Mouse (Mus musculus): ENCODE results near the gene Shoc2. TPM values are rescaled to one million over a fixed set of nuclear protein-coding genes. Genes with fewer than 3 reads are reported as not detected.

Shoc2 gene
- polyA plus RNA-seq, 1 experiment, result 35.5 TPM

GRCm38 (mm10) chr19:54010973-54011372 is 66.9 kb downstream of the Shoc2 start:
- H3K27ac ChIP-seq (ENCODE audit: insufficient read depth, low read depth, low read length), result no peak overlapping the region
- H3K4me3 ChIP-seq (ENCODE audit: insufficient read depth, low read length), result no peak overlapping the region
- TF ChIP-seq POLR2A (IDR thresholded peaks at IDR 0.05; ENCODE audit: borderline replicate concordance, low read depth, low read length) (no peak), CTCF (IDR thresholded peaks at IDR 0.05; ENCODE audit: low read depth, low read length) (no peak)

GRCm38 (mm10) chr19:54014999-54015398 is 70.9 kb downstream of the Shoc2 start:
- no peak overlapping the region; the same call in 1 of the 2 replicates for H3K27ac ChIP-seq (ENCODE audit: insufficient read depth, low read depth, low read length)
- H3K4me3 ChIP-seq (ENCODE audit: insufficient read depth, low read length), result no peak overlapping the region
- TF ChIP-seq POLR2A (IDR thresholded peaks at IDR 0.05; ENCODE audit: borderline replicate concordance, low read depth, low read length) (no peak), CTCF (IDR thresholded peaks at IDR 0.05; ENCODE audit: low read depth, low read length) (no peak)
- H3K4me1 ChIP-seq (ENCODE audit: control insufficient read depth, insufficient read depth, low read length), result peaks cover 10% of the 10 kb centered on the region

More at GRCm38 (mm10) chr19:54010973-54011372, 66.9 kb downstream of the Shoc2 start:
- peaks cover 10% of the 10 kb centered on the region for H3K4me1 ChIP-seq (ENCODE audit: control insufficient read depth, insufficient read depth, low read length)

GRCm38 (mm10) chr19:54015503-54015902 is 71.4 kb downstream of the Shoc2 start:
- H3K27ac ChIP-seq (ENCODE audit: insufficient read depth, low read depth, low read length), result no peak overlapping the region
- no peak for TF ChIP-seq POLR2A (IDR thresholded peaks at IDR 0.05; ENCODE audit: borderline replicate concordance, low read depth, low read length)
- TF ChIP-seq CTCF (IDR thresholded peaks at IDR 0.05; ENCODE audit: low read depth, low read length), result no peak
- peaks cover 10% of the 10 kb centered on the region for H3K4me1 ChIP-seq (ENCODE audit: control insufficient read depth, insufficient read depth, low read length)
- no peak overlapping the region for H3K4me3 ChIP-seq (ENCODE audit: insufficient read depth, low read length)

GRCm38 (mm10) chr19:54035100-54035499 is 91.0 kb downstream of the Shoc2 start:
- H3K27ac ChIP-seq (ENCODE audit: insufficient read depth, low read depth, low read length), result no peak overlapping the region
- TF ChIP-seq CTCF (IDR thresholded peaks at IDR 0.05; ENCODE audit: low read depth, low read length) (no peak), POLR2A (IDR thresholded peaks at IDR 0.05; ENCODE audit: borderline replicate concordance, low read depth, low read length) (no peak)
- H3K4me1 ChIP-seq (ENCODE audit: control insufficient read depth, insufficient read depth, low read length), result no peaks in the 10 kb centered on the region
- H3K4me3 ChIP-seq (ENCODE audit: insufficient read depth, low read length), result no peak overlapping the region

GRCm38 (mm10) chr19:54039441-54039840 is 95.3 kb downstream of the Shoc2 start:
- TF ChIP-seq CTCF (IDR thresholded peaks at IDR 0.05; ENCODE audit: low read depth, low read length) (no peak), POLR2A (IDR thresholded peaks at IDR 0.05; ENCODE audit: borderline replicate concordance, low read depth, low read length) (no peak)

GRCm38 (mm10) chr19:54040356-54041028 is 96.4 kb downstream of the Shoc2 start:
- no peak overlapping the region for H3K27ac ChIP-seq (ENCODE audit: insufficient read depth, low read depth, low read length)
- H3K4me3 ChIP-seq (ENCODE audit: insufficient read depth, low read length), result no peak overlapping the region
- TF ChIP-seq CTCF (IDR thresholded peaks at IDR 0.05; ENCODE audit: low read depth, low read length), result no peak
- TF ChIP-seq POLR2A (IDR thresholded peaks at IDR 0.05; ENCODE audit: borderline replicate concordance, low read depth, low read length), result no peak
- no peaks in the 10 kb centered on the region for H3K4me1 ChIP-seq (ENCODE audit: control insufficient read depth, insufficient read depth, low read length)

More at GRCm38 (mm10) chr19:54039441-54039840, 95.3 kb downstream of the Shoc2 start:
- Histone ChIP-seq H3K27ac (ENCODE audit: insufficient read depth, low read depth, low read length) (no peak overlapping the region), H3K4me3 (ENCODE audit: insufficient read depth, low read length) (no peak overlapping the region), H3K4me1 (ENCODE audit: control insufficient read depth, insufficient read depth, low read length) (no peaks in the 10 kb centered on the region)

- no peak for TF ChIP-seq CTCF (IDR thresholded peaks at IDR 0.05; ENCODE audit: low read depth, low read length)
- no peak for TF ChIP-seq POLR2A (IDR thresholded peaks at IDR 0.05; ENCODE audit: borderline replicate concordance, low read depth, low read length)
- Histone ChIP-seq H3K27ac (ENCODE audit: insufficient read depth, low read depth, low read length) (no peak overlapping the region), H3K4me1 (ENCODE audit: control insufficient read depth, insufficient read depth, low read length) (no peaks in the 10 kb centered on the region), H3K4me3 (ENCODE audit: insufficient read depth, low read length) (no peak overlapping the region)
Observed at GRCm38 (mm10) chr19:54041029-54041367, 96.9 kb downstream of the Shoc2 start.

- peak within 1 kb of the TSS; percentile 27 for H3K4me3 ChIP-seq (ENCODE audit: insufficient read depth, low read length)
- no peaks in the 10 kb centered on the region for H3K4me1 ChIP-seq (ENCODE audit: control insufficient read depth, insufficient read depth, low read length)
- H3K27ac ChIP-seq (ENCODE audit: insufficient read depth, low read depth, low read length), result no peak within 1 kb of the TSS
- no peak for TF ChIP-seq CTCF (IDR thresholded peaks at IDR 0.05; ENCODE audit: low read depth, low read length)
- no peak for TF ChIP-seq POLR2A (IDR thresholded peaks at IDR 0.05; ENCODE audit: borderline replicate concordance, low read depth, low read length)
Observed at GRCm38 (mm10) chr19:54043851-54044250, 99.7 kb downstream of the Shoc2 start, which contains the start of gene Adra2a. Gene Adra2a, plus strand, starts transcription at chr19:54044151.

GRCm38 (mm10) chr19:54044507-54045371 is 100.6 kb downstream of the Shoc2 start:
- Histone ChIP-seq H3K4me3 (ENCODE audit: insufficient read depth, low read length) (peak overlapping the region; percentile 27), H3K27ac (ENCODE audit: insufficient read depth, low read depth, low read length) (no peak overlapping the region), H3K4me1 (ENCODE audit: control insufficient read depth, insufficient read depth, low read length) (no peaks in the 10 kb centered on the region)
- TF ChIP-seq POLR2A (IDR thresholded peaks at IDR 0.05; ENCODE audit: borderline replicate concordance, low read depth, low read length), result no peak
- peak; percentile 88 for TF ChIP-seq CTCF (IDR thresholded peaks at IDR 0.05; ENCODE audit: low read depth, low read length)

- Histone ChIP-seq H3K4me1 (ENCODE audit: control insufficient read depth, insufficient read depth, low read length) (no peaks in the 10 kb centered on the region), H3K4me3 (ENCODE audit: insufficient read depth, low read length) (peak overlapping the region; percentile 27), H3K27ac (ENCODE audit: insufficient read depth, low read depth, low read length) (no peak overlapping the region)
- TF ChIP-seq POLR2A (IDR thresholded peaks at IDR 0.05; ENCODE audit: borderline replicate concordance, low read depth, low read length) (no peak), CTCF (IDR thresholded peaks at IDR 0.05; ENCODE audit: low read depth, low read length) (no peak)
Observed at GRCm38 (mm10) chr19:54045412-54045811, 101.3 kb downstream of the Shoc2 start.

Measured in bone marrow macrophage, adult 2 months (primary cell).